Mouse (Mus musculus): ENCODE measurements around the gene Trappc6a. TPM values are rescaled to one million over a fixed set of nuclear protein-coding genes. Genes with fewer than 3 reads are reported as not detected.

Trappc6a gene
- polyA plus RNA-seq, 1 experiment from 2014 or later, result 49.0 TPM

GRCm38 (mm10) chr7:19540771-19541566 is 32.8 kb downstream of the Trappc6a start:
- Histone ChIP-seq H3K36me3 (no peaks in the 10 kb centered on the region), H3K27ac (replicated peaks) (no peak overlapping the region), H3K27me3 (no peaks in the 10 kb centered on the region), H3K4me3 (no peak overlapping the region), H3K4me2 (no peak overlapping the region), H3K9ac (no peak overlapping the region), H3K9me3 (no peaks in the 10 kb centered on the region), H3K4me1 (replicated peaks) (peaks cover 39% of the 10 kb centered on the region)
- no peak for ATAC-seq (ENCODE audit: low read depth)
- 95% methylated on average over 2 of the region's 2 CpGs for WGBS

GRCm38 (mm10) chr7:19541681-19542154 is 33.5 kb downstream of the Trappc6a start:
- Histone ChIP-seq H3K27me3 (no peaks in the 10 kb centered on the region), H3K9ac (no peak overlapping the region), H3K4me3 (no peak overlapping the region), H3K4me2 (no peak overlapping the region), H3K4me1 (replicated peaks) (peaks cover 44% of the 10 kb centered on the region), H3K36me3 (no peaks in the 10 kb centered on the region), H3K27ac (replicated peaks) (peak overlapping the region; percentile 73), H3K9me3 (no peaks in the 10 kb centered on the region)
- ATAC-seq (ENCODE audit: low read depth), result peak; percentile 44; the same call in 1 of the 2 replicates
- WGBS, result 65% methylated on average over 7 of the region's 7 CpGs

- Histone ChIP-seq H3K27me3 (no peaks in the 10 kb centered on the region), H3K4me1 (replicated peaks) (peaks cover 47% of the 10 kb centered on the region), H3K9ac (no peak overlapping the region), H3K36me3 (no peaks in the 10 kb centered on the region), H3K27ac (replicated peaks) (peak overlapping the region; percentile 73), H3K4me2 (no peak overlapping the region), H3K4me3 (no peak overlapping the region), H3K9me3 (no peaks in the 10 kb centered on the region)
- 58% methylated on average over 8 of the region's 8 CpGs for WGBS
- peak; percentile 87 for ATAC-seq (ENCODE audit: low read depth)
Measured at GRCm38 (mm10) chr7:19542155-19542691, 34.0 kb downstream of the Trappc6a start.

GRCm38 (mm10) chr7:19543584-19543983 is 35.4 kb downstream of the Trappc6a start:
- no peak overlapping the region for H3K4me2 ChIP-seq
- no peaks in the 10 kb centered on the region for H3K36me3 ChIP-seq
- no peak overlapping the region for H3K9ac ChIP-seq
- H3K27me3 ChIP-seq, result no peaks in the 10 kb centered on the region
- H3K27ac ChIP-seq (replicated peaks), result no peak overlapping the region
- WGBS, result 68% methylated on average over 6 of the region's 6 CpGs
- H3K4me1 ChIP-seq (replicated peaks), result peaks cover 50% of the 10 kb centered on the region
- no peak overlapping the region for H3K4me3 ChIP-seq
- ATAC-seq (ENCODE audit: low read depth), result no peak
- H3K9me3 ChIP-seq, result no peaks in the 10 kb centered on the region

- H3K4me3 ChIP-seq, result no peak overlapping the region
- no peaks in the 10 kb centered on the region for H3K9me3 ChIP-seq
- no peak for ATAC-seq (ENCODE audit: low read depth)
- no peak overlapping the region for H3K9ac ChIP-seq
- H3K27me3 ChIP-seq, result no peaks in the 10 kb centered on the region
- peaks cover 46% of the 10 kb centered on the region for H3K4me1 ChIP-seq (replicated peaks)
- H3K36me3 ChIP-seq, result no peaks in the 10 kb centered on the region
- 66% methylated on average over 3 of the region's 3 CpGs for WGBS
- no peak overlapping the region for H3K27ac ChIP-seq (replicated peaks)
- no peak overlapping the region for H3K4me2 ChIP-seq
Measured at GRCm38 (mm10) chr7:19546007-19546406, 37.8 kb downstream of the Trappc6a start.

DNA sequence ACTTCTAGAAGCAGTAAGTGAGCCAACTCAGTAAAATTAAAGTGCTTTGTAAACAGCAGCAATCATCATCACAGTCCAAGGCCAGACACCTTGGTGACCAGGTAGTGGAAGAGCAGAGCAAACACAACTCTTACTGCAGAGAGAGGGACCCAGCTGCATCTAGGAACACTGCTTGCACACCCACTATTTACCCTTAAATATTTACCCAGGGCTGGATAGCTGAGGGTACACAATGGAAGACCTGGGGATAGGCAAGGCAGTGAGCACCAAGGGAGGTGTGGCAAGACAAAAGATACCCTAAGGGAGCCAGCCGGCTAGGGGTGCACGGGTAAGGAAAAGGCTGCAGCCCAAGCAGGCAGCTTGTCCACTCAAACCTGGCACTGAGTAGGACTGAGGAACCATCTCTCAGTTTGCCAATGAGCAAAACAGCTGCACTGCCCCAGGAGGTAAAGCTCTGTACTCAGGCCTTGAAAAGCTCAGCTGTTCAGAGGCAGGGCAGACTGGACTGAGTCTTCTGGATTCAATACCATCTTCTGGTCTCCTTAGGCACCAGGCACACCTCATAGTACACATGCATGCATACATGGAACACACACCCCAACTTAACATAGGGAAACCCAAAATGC is 39.3 kb downstream of the Trappc6a start:
- Histone ChIP-seq H3K9me3 (no peaks in the 10 kb centered on the region), H3K9ac (no peak overlapping the region), H3K27me3 (no peaks in the 10 kb centered on the region), H3K4me2 (no peak overlapping the region), H3K4me3 (no peak overlapping the region), H3K36me3 (no peaks in the 10 kb centered on the region), H3K4me1 (replicated peaks) (peaks cover 45% of the 10 kb centered on the region), H3K27ac (replicated peaks) (no peak overlapping the region)
- no peak for ATAC-seq (ENCODE audit: low read depth)
- WGBS, result 77% methylated on average over 2 of the region's 2 CpGs

GRCm38 (mm10) chr7:19549394-19549793 is 41.2 kb downstream of the Trappc6a start:
- Histone ChIP-seq H3K9me3 (no peaks in the 10 kb centered on the region), H3K27ac (replicated peaks) (no peak overlapping the region), H3K9ac (no peak overlapping the region), H3K36me3 (0 out of 2 replicates have a peak, but pooled peaks cover 11% of the 10 kb centered on the region), H3K4me1 (replicated peaks) (peaks cover 53% of the 10 kb centered on the region), H3K27me3 (no peaks in the 10 kb centered on the region), H3K4me2 (no peak overlapping the region), H3K4me3 (no peak overlapping the region)
- ATAC-seq (ENCODE audit: low read depth), result no peak
- 91% methylated on average over 10 of the region's 10 CpGs for WGBS

DNA sequence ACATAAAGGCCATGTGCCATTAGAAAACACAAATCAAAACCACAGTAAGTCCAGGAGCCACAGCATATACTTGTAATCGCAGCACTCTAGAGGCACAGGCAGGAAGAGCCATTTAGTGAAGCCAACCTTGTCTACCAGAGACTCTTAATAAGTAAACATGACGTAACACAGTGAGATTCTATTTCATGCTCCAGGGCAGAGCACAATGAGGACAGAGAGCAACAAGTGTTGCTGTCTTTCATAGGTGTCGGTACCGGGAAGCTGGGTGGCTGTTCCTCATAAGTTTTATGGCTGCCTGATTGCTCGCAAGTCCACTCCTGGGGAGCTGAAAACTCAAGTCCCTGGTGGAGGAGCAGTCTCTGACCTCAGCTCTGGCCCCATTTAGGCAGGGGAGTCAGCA is 43.4 kb downstream of the Trappc6a start:
- no peak overlapping the region for H3K4me2 ChIP-seq
- H3K9ac ChIP-seq, result no peak overlapping the region
- H3K27ac ChIP-seq (replicated peaks), result 0 out of 2 replicates have a peak overlapping the region, but pooled peaks have one; percentile 18
- H3K36me3 ChIP-seq, result peaks cover 24% of the 10 kb centered on the region; the same call in 1 of the 2 replicates
- WGBS, result 72% methylated on average over 5 of the region's 5 CpGs
- no peak for ATAC-seq (ENCODE audit: low read depth)
- H3K4me1 ChIP-seq (replicated peaks), result peaks cover 46% of the 10 kb centered on the region
- H3K27me3 ChIP-seq, result no peaks in the 10 kb centered on the region
- H3K4me3 ChIP-seq, result no peak overlapping the region
- H3K9me3 ChIP-seq, result no peaks in the 10 kb centered on the region

DNA sequence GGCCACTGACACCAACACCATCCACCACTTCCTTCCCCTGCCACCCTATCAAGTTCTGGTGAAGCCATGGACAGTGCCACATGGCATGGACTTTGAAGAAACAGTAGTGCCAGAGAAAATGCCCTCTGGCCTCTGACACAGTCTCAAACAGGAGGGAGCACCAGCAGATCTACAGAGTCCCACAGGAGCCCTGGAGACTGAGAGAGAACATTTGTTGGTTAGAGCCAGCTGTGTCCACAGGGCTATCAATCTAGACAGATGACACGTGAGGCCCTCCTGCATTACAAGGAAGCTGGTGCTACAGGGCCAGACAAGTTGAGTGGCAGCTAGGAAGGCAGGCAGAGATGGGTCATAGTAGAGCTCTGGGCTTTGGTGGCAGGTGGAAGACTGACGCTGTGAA is 44.2 kb downstream of the Trappc6a start:
- H3K9me3 ChIP-seq, result no peaks in the 10 kb centered on the region
- no peak overlapping the region for H3K4me3 ChIP-seq
- peaks cover 24% of the 10 kb centered on the region; the same call in 1 of the 2 replicates for H3K36me3 ChIP-seq
- no peak for ATAC-seq (ENCODE audit: low read depth)
- no peaks in the 10 kb centered on the region for H3K27me3 ChIP-seq
- 39% methylated on average over 2 of the region's 2 CpGs for WGBS
- H3K27ac ChIP-seq (replicated peaks), result peak overlapping the region; percentile 56; the same call in 1 of the 2 replicates
- no peak overlapping the region for H3K9ac ChIP-seq
- no peak overlapping the region for H3K4me2 ChIP-seq
- peaks cover 45% of the 10 kb centered on the region for H3K4me1 ChIP-seq (replicated peaks)

GRCm38 (mm10) chr7:19554168-19554567 is 46.0 kb downstream of the Trappc6a start:
- H3K4me1 ChIP-seq (replicated peaks), result peaks cover 55% of the 10 kb centered on the region
- H3K4me3 ChIP-seq, result no peak overlapping the region
- H3K4me2 ChIP-seq, result no peak overlapping the region
- H3K9ac ChIP-seq, result 0 out of 2 replicates have a peak overlapping the region, but pooled peaks have one; percentile 17
- no peaks in the 10 kb centered on the region for H3K9me3 ChIP-seq
- ATAC-seq (ENCODE audit: low read depth), result no peak
- no peaks in the 10 kb centered on the region for H3K27me3 ChIP-seq
- WGBS, result 87% methylated on average over 1 of the region's 1 CpGs
- peaks cover 24% of the 10 kb centered on the region; the same call in 1 of the 2 replicates for H3K36me3 ChIP-seq
- H3K27ac ChIP-seq (replicated peaks), result no peak overlapping the region

GRCm38 (mm10) chr7:19557086-19557485 is 48.9 kb downstream of the Trappc6a start:
- 100% methylated on average over 2 of the region's 2 CpGs for WGBS
- Histone ChIP-seq H3K9me3 (no peaks in the 10 kb centered on the region), H3K27ac (replicated peaks) (no peak overlapping the region), H3K27me3 (no peaks in the 10 kb centered on the region), H3K36me3 (peaks cover 24% of the 10 kb centered on the region; the same call in 1 of the 2 replicates), H3K4me1 (replicated peaks) (peaks cover 69% of the 10 kb centered on the region), H3K4me3 (no peak overlapping the region), H3K9ac (no peak overlapping the region; the same call in 1 of the 2 replicates), H3K4me2 (no peak overlapping the region)
- ATAC-seq (ENCODE audit: low read depth), result no peak
